Mouse (Mus musculus): ENCODE data around the gene Ccs. TPM values are rescaled to one million over a fixed set of nuclear protein-coding genes. Genes with fewer than 3 reads are reported as not detected.

The Ccs gene
- polyA plus RNA-seq, 1 experiment from 2014 or later = 144 TPM

DNA sequence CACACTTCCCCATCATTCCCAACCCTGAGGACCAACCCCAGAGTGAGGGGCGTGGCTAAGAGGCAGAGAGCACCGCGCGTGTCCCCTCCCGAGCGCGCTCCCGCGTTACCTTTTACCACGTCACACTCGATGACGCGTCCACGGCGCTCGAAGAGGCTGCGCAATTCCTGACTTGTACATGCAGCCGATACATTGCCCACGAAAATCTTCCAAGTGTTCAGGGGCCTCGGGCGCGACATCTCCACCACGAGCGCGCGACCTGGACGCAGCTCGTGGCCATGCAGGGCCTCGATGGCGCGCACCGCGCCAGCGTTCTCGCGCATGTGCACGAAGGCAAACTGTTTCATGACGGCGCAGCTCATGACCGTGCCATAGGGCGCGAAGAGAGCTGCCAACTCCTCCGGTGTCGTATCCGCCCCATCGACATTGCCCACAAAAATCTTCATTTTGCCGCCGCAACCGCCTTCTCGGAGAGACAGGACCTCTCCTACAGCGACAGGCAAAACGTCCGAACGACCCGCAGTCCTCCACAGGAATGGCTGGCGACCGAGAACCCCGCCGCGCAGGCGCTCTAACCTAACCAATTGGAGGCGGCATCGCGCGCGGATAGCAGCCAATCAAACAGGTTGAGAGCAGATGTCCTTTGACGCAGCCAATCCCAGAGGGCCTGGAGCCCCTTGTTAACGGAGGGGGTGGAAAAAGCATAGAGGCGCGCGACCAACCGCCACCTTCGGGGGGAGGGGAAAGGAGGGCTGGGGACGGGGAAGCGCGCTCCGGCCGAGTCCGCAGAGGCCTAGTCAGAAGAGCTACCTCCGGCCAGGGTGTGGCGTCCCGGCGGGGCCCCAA, 27.8 kb downstream of the Ccs start, which contains the start of the genes Gm21992 and Rbm14:
Gm21992 (minus strand) TSS at position 550 of the 846 bp plus-strand sequence.
Rbm14 (minus strand) TSS at position 572 of the 846 bp plus-strand sequence.
- H3K27me3 ChIP-seq (ENCODE audit: insufficient read depth, low read length) = no peaks in the 10 kb centered on the region
- TF ChIP-seq CTCF (IDR thresholded peaks at IDR 0.05; ENCODE audit: low read depth) (no peak; the same call in 1 of the 2 replicates), EP300 (IDR thresholded peaks at IDR 0.05; ENCODE audit: low read depth) (peak; percentile 30; the same call in 1 of the 2 replicates)
- H3K4me3 ChIP-seq (ENCODE audit: low read depth, low read length) = peak within 1 kb of the TSS; percentile 74
- peaks cover 7% of the 10 kb centered on the region for H3K36me3 ChIP-seq (replicated peaks; ENCODE audit: insufficient read depth, low read length)
- peak within 1 kb of the TSS; percentile 96 for H3K27ac ChIP-seq (ENCODE audit: low read depth)
- peak within 1 kb of the TSS; percentile 86 for H3K4me2 ChIP-seq (ENCODE audit: low read depth, low read length)
- peaks cover 24% of the 10 kb centered on the region for H3K4me1 ChIP-seq (ENCODE audit: insufficient read depth)
- 0 out of 2 replicates have a peak, but pooled peaks cover 4% of the 10 kb centered on the region for H3K9me3 ChIP-seq (ENCODE audit: low read length)
- ATAC-seq = peak; percentile 97
- peak; percentile 98 for DNase-seq
- peak within 1 kb of the TSS; percentile 83 for H3K9ac ChIP-seq (replicated peaks)
- WGBS (ENCODE audit: insufficient replicate concordance) = under 1% methylated on average over 83 of the region's 83 CpGs

DNA sequence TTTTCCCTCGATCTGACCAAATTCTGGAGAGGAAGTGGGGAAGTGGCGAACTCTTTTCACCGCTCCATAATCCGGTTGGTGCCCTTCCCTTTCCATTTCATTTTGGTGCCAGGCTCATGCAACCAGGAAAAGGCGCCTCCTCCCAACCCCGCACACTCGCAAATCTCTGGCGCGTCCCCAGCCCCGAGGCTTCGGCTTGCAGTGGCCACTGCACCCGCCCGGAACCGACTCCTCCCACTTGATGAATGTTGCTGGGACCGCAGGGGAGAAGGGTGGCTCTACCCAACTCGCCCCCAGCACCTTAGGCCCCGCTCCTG, 28.4 kb downstream of the Ccs start:
- 0 out of 2 replicates have a peak, but pooled peaks cover 3% of the 10 kb centered on the region for H3K9me3 ChIP-seq (ENCODE audit: low read length)
- H3K27ac ChIP-seq (ENCODE audit: low read depth) = peak overlapping the region; percentile 96
- H3K36me3 ChIP-seq (replicated peaks; ENCODE audit: insufficient read depth, low read length) = peaks cover 7% of the 10 kb centered on the region
- peak overlapping the region; percentile 74 for H3K4me3 ChIP-seq (ENCODE audit: low read depth, low read length)
- ATAC-seq (no peak), DNase-seq (no peak)
- peak overlapping the region; percentile 83 for H3K9ac ChIP-seq (replicated peaks)
- no peaks in the 10 kb centered on the region for H3K27me3 ChIP-seq (ENCODE audit: insufficient read depth, low read length)
- H3K4me2 ChIP-seq (ENCODE audit: low read depth, low read length) = peak overlapping the region; percentile 86
- 1% methylated on average over 17 of the region's 17 CpGs for WGBS (ENCODE audit: insufficient replicate concordance)
- TF ChIP-seq EP300 (IDR thresholded peaks at IDR 0.05; ENCODE audit: low read depth) (no peak), CTCF (IDR thresholded peaks at IDR 0.05; ENCODE audit: low read depth) (no peak)
- peaks cover 26% of the 10 kb centered on the region for H3K4me1 ChIP-seq (ENCODE audit: insufficient read depth)

DNA sequence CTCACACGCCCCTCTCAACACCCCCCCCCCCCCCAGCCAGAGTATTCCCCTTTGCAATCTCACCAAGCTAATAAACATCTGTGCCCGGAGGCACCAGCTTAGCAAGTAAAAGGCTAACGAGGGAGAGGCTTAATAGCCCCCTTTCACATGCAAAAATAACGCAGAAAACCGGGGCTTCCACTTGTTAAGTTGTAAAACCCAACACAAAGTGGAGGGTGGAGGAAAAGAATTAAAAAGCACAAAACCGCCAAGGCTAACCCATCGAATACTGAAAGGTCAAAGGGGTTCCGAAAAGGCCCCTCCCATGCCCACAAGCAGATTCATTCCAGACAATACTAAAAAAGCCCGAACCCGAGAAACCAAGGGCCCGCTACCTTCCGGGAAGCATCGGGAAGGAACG, 28.8 kb downstream of the Ccs start:
- H3K4me3 ChIP-seq (ENCODE audit: low read depth, low read length) = peak overlapping the region; percentile 74
- H3K36me3 ChIP-seq (replicated peaks; ENCODE audit: insufficient read depth, low read length) = peaks cover 7% of the 10 kb centered on the region
- no peak for ATAC-seq
- WGBS (ENCODE audit: insufficient replicate concordance) = under 1% methylated on average over 14 of the region's 14 CpGs
- H3K4me2 ChIP-seq (ENCODE audit: low read depth, low read length) = peak overlapping the region; percentile 86
- H3K27me3 ChIP-seq (ENCODE audit: insufficient read depth, low read length) = no peaks in the 10 kb centered on the region
- no peak for DNase-seq
- H3K9me3 ChIP-seq (ENCODE audit: low read length) = no peaks in the 10 kb centered on the region
- peaks cover 28% of the 10 kb centered on the region for H3K4me1 ChIP-seq (ENCODE audit: insufficient read depth)
- TF ChIP-seq EP300 (IDR thresholded peaks at IDR 0.05; ENCODE audit: low read depth) (no peak), CTCF (IDR thresholded peaks at IDR 0.05; ENCODE audit: low read depth) (no peak)
- peak overlapping the region; percentile 83 for H3K9ac ChIP-seq (replicated peaks)
- H3K27ac ChIP-seq (ENCODE audit: low read depth) = peak overlapping the region; percentile 96

DNA sequence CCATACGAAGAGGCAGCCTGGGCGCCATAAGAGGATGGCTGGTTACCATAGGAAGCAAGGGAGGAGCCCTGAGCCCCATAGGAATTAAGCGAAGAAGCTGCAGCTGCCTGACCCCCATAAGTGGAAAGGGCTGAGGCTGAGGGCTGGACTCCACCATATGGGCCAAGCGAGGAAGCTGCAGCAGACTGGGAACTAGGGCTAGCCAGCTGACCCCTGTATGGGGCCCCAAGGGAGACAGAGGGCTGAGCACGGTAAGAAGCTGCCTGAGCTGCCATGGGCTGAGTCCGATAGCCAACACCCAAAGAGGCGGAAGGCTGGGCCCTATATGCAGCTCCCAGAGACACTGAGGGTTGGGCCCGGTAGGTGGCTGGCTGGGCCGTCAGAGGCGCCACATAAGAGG, 35.8 kb downstream of the Ccs start:
- Histone ChIP-seq H3K4me3 (ENCODE audit: low read depth, low read length) (no peak overlapping the region), H3K9me3 (ENCODE audit: low read length) (no peaks in the 10 kb centered on the region), H3K4me2 (ENCODE audit: low read depth, low read length) (no peak overlapping the region), H3K36me3 (replicated peaks; ENCODE audit: insufficient read depth, low read length) (peaks cover 65% of the 10 kb centered on the region), H3K4me1 (ENCODE audit: insufficient read depth) (peaks cover 11% of the 10 kb centered on the region), H3K27me3 (ENCODE audit: insufficient read depth, low read length) (no peaks in the 10 kb centered on the region), H3K27ac (ENCODE audit: low read depth) (no peak overlapping the region), H3K9ac (replicated peaks) (no peak overlapping the region)
- DNase-seq (no peak), ATAC-seq (no peak)
- no peak for TF ChIP-seq CTCF (IDR thresholded peaks at IDR 0.05; ENCODE audit: low read depth)
- no peak for TF ChIP-seq EP300 (IDR thresholded peaks at IDR 0.05; ENCODE audit: low read depth)
- 82% methylated on average over 10 of the region's 10 CpGs for WGBS (ENCODE audit: insufficient replicate concordance)

DNA sequence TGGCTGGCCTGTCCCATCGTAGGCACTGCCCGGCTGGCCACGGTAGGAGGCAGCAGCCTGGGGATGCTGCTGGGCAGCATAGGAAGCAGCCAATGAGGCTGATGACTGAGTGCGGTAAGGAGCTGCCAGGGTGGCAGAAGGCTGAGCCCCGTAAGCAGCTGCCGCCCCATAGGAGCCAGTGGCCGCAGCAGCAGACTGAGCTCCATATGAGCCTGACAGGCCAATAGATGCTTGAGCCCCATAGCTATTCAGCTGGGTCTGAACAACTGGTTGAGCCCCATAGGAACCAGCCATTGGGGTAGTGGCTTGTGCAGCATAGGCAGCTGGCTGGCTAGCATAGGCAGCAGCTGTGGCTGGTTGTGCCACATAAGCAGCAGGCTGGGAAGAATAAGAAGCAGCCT, 36.4 kb downstream of the Ccs start:
- DNase-seq (no peak), ATAC-seq (no peak)
- no peak overlapping the region for H3K4me3 ChIP-seq (ENCODE audit: low read depth, low read length)
- peaks cover 65% of the 10 kb centered on the region for H3K36me3 ChIP-seq (replicated peaks; ENCODE audit: insufficient read depth, low read length)
- H3K4me1 ChIP-seq (ENCODE audit: insufficient read depth) = peaks cover 6% of the 10 kb centered on the region; the same call in 1 of the 2 replicates
- TF ChIP-seq EP300 (IDR thresholded peaks at IDR 0.05; ENCODE audit: low read depth) (no peak), CTCF (IDR thresholded peaks at IDR 0.05; ENCODE audit: low read depth) (no peak)
- no peak overlapping the region for H3K9ac ChIP-seq (replicated peaks)
- no peaks in the 10 kb centered on the region for H3K27me3 ChIP-seq (ENCODE audit: insufficient read depth, low read length)
- no peak overlapping the region for H3K27ac ChIP-seq (ENCODE audit: low read depth)
- no peaks in the 10 kb centered on the region for H3K9me3 ChIP-seq (ENCODE audit: low read length)
- 99% methylated on average over 7 of the region's 7 CpGs for WGBS (ENCODE audit: insufficient replicate concordance)
- H3K4me2 ChIP-seq (ENCODE audit: low read depth, low read length) = no peak overlapping the region

DNA sequence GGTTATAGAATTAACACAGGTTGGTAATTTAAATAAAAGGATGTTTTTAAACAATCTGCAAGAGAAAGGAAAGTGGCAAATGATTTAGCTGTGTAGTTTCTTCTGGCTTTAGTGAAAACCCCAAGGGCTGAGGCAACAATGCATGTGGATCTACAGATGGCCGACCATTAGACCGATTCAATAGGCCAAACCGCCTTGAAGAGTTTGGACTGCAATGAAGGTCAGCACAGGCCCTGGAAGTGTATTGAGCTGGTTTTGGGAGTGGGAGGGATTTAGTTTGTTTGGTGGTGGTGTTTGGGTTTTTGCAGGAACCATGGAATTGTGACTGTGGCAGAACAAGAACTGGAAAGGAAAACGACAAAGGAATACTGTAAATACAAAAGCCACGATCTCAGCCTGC, 40.0 kb downstream of the Ccs start:
- H3K4me1 ChIP-seq (ENCODE audit: insufficient read depth) = peaks cover 13% of the 10 kb centered on the region
- no peaks in the 10 kb centered on the region for H3K27me3 ChIP-seq (ENCODE audit: insufficient read depth, low read length)
- H3K9me3 ChIP-seq (ENCODE audit: low read length) = no peaks in the 10 kb centered on the region
- no peak overlapping the region for H3K4me2 ChIP-seq (ENCODE audit: low read depth, low read length)
- TF ChIP-seq CTCF (IDR thresholded peaks at IDR 0.05; ENCODE audit: low read depth) (no peak), EP300 (IDR thresholded peaks at IDR 0.05; ENCODE audit: low read depth) (no peak)
- H3K4me3 ChIP-seq (ENCODE audit: low read depth, low read length) = no peak overlapping the region
- peaks cover 65% of the 10 kb centered on the region for H3K36me3 ChIP-seq (replicated peaks; ENCODE audit: insufficient read depth, low read length)
- no peak for ATAC-seq
- WGBS (ENCODE audit: insufficient replicate concordance) = 89% methylated on average over 5 of the region's 5 CpGs
- DNase-seq = no peak
- H3K27ac ChIP-seq (ENCODE audit: low read depth) = no peak overlapping the region
- H3K9ac ChIP-seq (replicated peaks) = no peak overlapping the region

Data from liver, postnatal 0 days (tissue).